Mouse (Mus musculus): Measurements from ENCODE around the gene D430019H16Rik.

D430019H16Rik gene

GRCm38 (mm10) chr12:105541590-105542402, 88.1 kb downstream of the D430019H16Rik start:
- no peak for DNase-seq

- no peak for DNase-seq
These were observed 88.9 kb downstream of the D430019H16Rik start for GRCm38 (mm10) chr12:105542513-105542912.

All from kidney, postnatal 10 days (tissue).